25 mouse cellular contexts compared by ENCODE assay signal in the genomic region with DNA sequence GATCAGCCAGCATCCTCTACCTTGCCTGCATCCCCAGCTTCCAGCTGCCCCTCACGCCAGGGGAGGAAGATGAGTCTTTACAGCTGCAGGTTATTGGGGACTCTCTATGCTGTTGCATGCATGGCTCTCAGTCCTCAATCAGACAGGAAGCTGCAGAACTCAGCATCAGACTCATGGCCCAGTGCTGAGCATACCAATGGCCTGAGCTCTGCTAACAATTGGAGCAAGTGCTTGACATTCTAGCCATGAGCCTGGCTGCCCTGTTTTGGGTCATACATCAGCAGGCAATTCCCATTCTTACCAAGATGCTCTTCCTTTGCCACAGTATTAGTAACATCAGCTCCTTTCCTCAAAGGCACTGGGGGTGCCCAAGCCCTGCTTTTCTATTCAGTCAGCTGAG.
DNase-seq lines count a peak whose midpoint lies in the region; ATAC-seq and TF ChIP-seq lines count a peak whose summit lies in the region.
"Had no signal": no experiment of that assay in that cellular context is flagged by ENCODE, and none has a peak within 500 bp of the region (broad histone marks: within the 10 kb centered on the region; RNA-seq: fewer than 3 reads in every experiment).

No protein-coding gene starts in this region.

- H3K4me3 ChIP-seq in E14TG2a.4 (replicated peaks; ENCODE audit: low read length), result peak overlapping the region; percentile 41; the same call in 1 of the 2 replicates
- no peak overlapping the region for H3K4me3 ChIP-seq in hindbrain, embryonic 14.5 days (replicated peaks; ENCODE audit: low read length)
- H3K4me3 ChIP-seq in midbrain, embryonic 14.5 days (replicated peaks; ENCODE audit: low read depth, low read length), result no peak overlapping the region
- H3K4me3 ChIP-seq in lung, adult 2 months (replicated peaks; ENCODE audit: extremely low read depth, low read depth, low read length), result no peak overlapping the region
- H3K4me3 ChIP-seq: embryonic facial prominence, embryonic 10.5 days; embryonic facial prominence, embryonic 15.5 days; lung, embryonic 15.5 days had no signal

- H3K27ac ChIP-seq in hindbrain, embryonic 14.5 days, result peak overlapping the region; percentile 14; the same call in 1 of the 2 replicates
- 0 out of 2 replicates have a peak overlapping the region, but pooled peaks have one; percentile 5 for H3K27ac ChIP-seq in midbrain, embryonic 14.5 days (replicated peaks; ENCODE audit: low read depth, low read length)
- H3K27ac ChIP-seq: embryonic facial prominence, embryonic 10.5 days; embryonic facial prominence, embryonic 15.5 days; liver, embryonic 14.5 days; lung, embryonic 15.5 days had no signal

- H3K9ac ChIP-seq in hindbrain, embryonic 14.5 days, result no peak overlapping the region
- H3K9ac ChIP-seq in midbrain, embryonic 14.5 days (replicated peaks; ENCODE audit: low read length), result no peak overlapping the region
- H3K9ac ChIP-seq: embryonic facial prominence, embryonic 15.5 days; liver, embryonic 14.5 days; lung, embryonic 15.5 days had no signal

- no peak for TF ChIP-seq POLR2A in lung, adult 2 months (IDR thresholded peaks at IDR 0.05; ENCODE audit: borderline replicate concordance, extremely low read depth, low read depth, low read length)

- no peaks in the 10 kb centered on the region for H3K36me3 ChIP-seq in E14TG2a.4 (ENCODE audit: insufficient read depth, low read length)
- H3K36me3 ChIP-seq in hindbrain, embryonic 14.5 days (replicated peaks; ENCODE audit: control insufficient read depth, insufficient read depth), result no peaks in the 10 kb centered on the region
- H3K36me3 ChIP-seq in midbrain, embryonic 14.5 days (ENCODE audit: control insufficient read depth, insufficient read depth, low read length), result no peaks in the 10 kb centered on the region
- H3K36me3 ChIP-seq: embryonic facial prominence, embryonic 10.5 days; embryonic facial prominence, embryonic 15.5 days; lung, embryonic 15.5 days had no signal

- 0 out of 2 replicates have a peak, but pooled peaks have one; percentile 18 for ATAC-seq in frontal cortex, adult (ENCODE audit: low TSS enrichment)
- peak; percentile 41; the same call in 1 of the 2 replicates for ATAC-seq in hindbrain, embryonic 14.5 days (ENCODE audit: low FRiP score)
- no peak for ATAC-seq in midbrain, embryonic 14.5 days (ENCODE audit: low FRiP score, low TSS enrichment)
- ATAC-seq: forebrain, embryonic 14.5 days; intestine, postnatal 0 days had no signal

- peaks cover 88% of the 10 kb centered on the region for H3K4me1 ChIP-seq in E14TG2a.4 (replicated peaks; ENCODE audit: low read depth, low read length)
- H3K4me1 ChIP-seq in hindbrain, embryonic 14.5 days (replicated peaks; ENCODE audit: control insufficient read depth, insufficient read depth, low read length), result peaks cover 3% of the 10 kb centered on the region; the same call in 1 of the 2 replicates
- H3K4me1 ChIP-seq in midbrain, embryonic 14.5 days (ENCODE audit: control insufficient read depth, insufficient read depth, low read length), result peaks cover 8% of the 10 kb centered on the region; the same call in 1 of the 2 replicates
- H3K4me1 ChIP-seq in lung, adult 2 months (ENCODE audit: control insufficient read depth, insufficient read depth, low read length), result no peaks in the 10 kb centered on the region
- H3K4me1 ChIP-seq: embryonic facial prominence, embryonic 15.5 days had no signal

- 50% methylated on average over 1 of the region's 1 CpGs for WGBS in hindbrain, embryonic 14.5 days
- 66% methylated on average over 1 of the region's 1 CpGs for WGBS in midbrain, embryonic 14.5 days
- WGBS in lung, adult 2 months, result 93% methylated on average over 1 of the region's 1 CpGs

- TF ChIP-seq CTCF in E14TG2a.4 (conservative IDR thresholded peaks at IDR 0.05; ENCODE audit: low read length), result no peak
- TF ChIP-seq CTCF in lung, adult 2 months (IDR thresholded peaks at IDR 0.05; ENCODE audit: insufficient read depth, low read length), result no peak

- no peak for DNase-seq in frontal cortex, postnatal 25 days (ENCODE audit: low spot score in 2 of 2)
- no peak for DNase-seq in hindbrain, embryonic 14.5 days (ENCODE audit: low spot score)
- DNase-seq in midbrain, embryonic 14.5 days, result no peak
- DNase-seq in cerebellum, adult 9-10 months, result no peak
- DNase-seq in lung, adult 2 months, result no peak
- DNase-seq in left cerebral cortex, adult 8-10 months (ENCODE audit: low spot score in 2 of 2), result no peak
- DNase-seq: adrenal gland, postnatal 36 days; cerebellum, adult 2 months; cerebellum, postnatal 25 days; gastrocnemius, postnatal 10 days; kidney, postnatal 14 days; layer of hippocampus, adult 9-11 months; liver; lung, postnatal 36 days; right cerebral cortex, adult 18-20 months; spleen, adult 18-20 months; thymus, postnatal 14 days had no signal

- H3K27me3 ChIP-seq in E14TG2a.4 (ENCODE audit: insufficient read depth, low read length), result peaks cover 3% of the 10 kb centered on the region; the same call in 1 of the 2 replicates
- H3K27me3 ChIP-seq in hindbrain, embryonic 14.5 days (ENCODE audit: control insufficient read depth, insufficient read depth, low read length), result no peaks in the 10 kb centered on the region
- H3K27me3 ChIP-seq in midbrain, embryonic 14.5 days (ENCODE audit: control insufficient read depth, insufficient read depth, low read length), result no peaks in the 10 kb centered on the region
- H3K27me3 ChIP-seq: embryonic facial prominence, embryonic 15.5 days; lung, embryonic 15.5 days had no signal

- H3K4me2 ChIP-seq in hindbrain, embryonic 14.5 days (replicated peaks), result no peak overlapping the region
- no peak overlapping the region for H3K4me2 ChIP-seq in midbrain, embryonic 14.5 days (ENCODE audit: low read length)
- H3K4me2 ChIP-seq: embryonic facial prominence, embryonic 15.5 days; lung, embryonic 15.5 days had no signal

- no peaks in the 10 kb centered on the region for H3K9me3 ChIP-seq in E14TG2a.4 (ENCODE audit: low read length)
- no peaks in the 10 kb centered on the region for H3K9me3 ChIP-seq in hindbrain, embryonic 14.5 days (ENCODE audit: control insufficient read depth, low read length)
- no peaks in the 10 kb centered on the region for H3K9me3 ChIP-seq in midbrain, embryonic 14.5 days (ENCODE audit: control insufficient read depth, low read length)
- H3K9me3 ChIP-seq: embryonic facial prominence, embryonic 10.5 days; embryonic facial prominence, embryonic 15.5 days; lung, embryonic 15.5 days had no signal
